ENCODE assay signal across 18 mouse cellular contexts in genomic region chr8:22403235-22403634, GRCm38 (mm10).
"Had no signal": no experiment of that assay in that cellular context is flagged by ENCODE, and none has a peak within 500 bp of the region (broad histone marks: within the 10 kb centered on the region; RNA-seq: fewer than 3 reads in every experiment).

No protein-coding gene starts in this region.

- H3K9ac ChIP-seq: liver, embryonic 14.5 days; lung, embryonic 15.5 days; midbrain, embryonic 13.5 days; neural tube, embryonic 13.5 days had no signal

- H3K9me3 ChIP-seq: lung, embryonic 15.5 days; megakaryocyte, embryonic 14.5 days; midbrain, embryonic 10.5 days; midbrain, embryonic 13.5 days; neural tube, embryonic 13.5 days had no signal

- ATAC-seq: intestine, embryonic 16.5 days; midbrain, embryonic 13.5 days; midbrain, embryonic 16.5 days had no signal

- H3K4me2 ChIP-seq: lung, embryonic 15.5 days; midbrain, embryonic 13.5 days; neural tube, embryonic 13.5 days had no signal

- H3K27me3 ChIP-seq: lung, embryonic 15.5 days; midbrain, embryonic 13.5 days; neural tube, embryonic 13.5 days had no signal

- H3K4me3 ChIP-seq: left cerebral cortex, adult 2 months; lung, embryonic 15.5 days; megakaryocyte, embryonic 14.5 days; midbrain, embryonic 10.5 days; midbrain, embryonic 13.5 days; myocyte; neural tube, embryonic 13.5 days had no signal

- H3K27ac ChIP-seq: left cerebral cortex, adult 2 months; liver, embryonic 14.5 days; lung, embryonic 15.5 days; midbrain, embryonic 10.5 days; midbrain, embryonic 13.5 days; neural tube, embryonic 13.5 days had no signal

- H3K36me3 ChIP-seq: lung, embryonic 15.5 days; midbrain, embryonic 10.5 days; midbrain, embryonic 13.5 days; neural tube, embryonic 13.5 days had no signal

- DNase-seq: kidney, adult 9 months; kidney, postnatal 10 days; kidney, postnatal 36 days; layer of hippocampus, postnatal 36 days; lung, adult 18-20 months; lung, postnatal 10 days; lung, postnatal 36 days; thymus, postnatal 36 days had no signal
